Mouse (Mus musculus): ENCODE measurements at regions not wholly inside any gene's neighbourhood (a gene's known extent, or its start where the extent isn't known, plus 50 kb on each side); places are given as distances from the start of the nearest gene placed in this dataset.

DNA sequence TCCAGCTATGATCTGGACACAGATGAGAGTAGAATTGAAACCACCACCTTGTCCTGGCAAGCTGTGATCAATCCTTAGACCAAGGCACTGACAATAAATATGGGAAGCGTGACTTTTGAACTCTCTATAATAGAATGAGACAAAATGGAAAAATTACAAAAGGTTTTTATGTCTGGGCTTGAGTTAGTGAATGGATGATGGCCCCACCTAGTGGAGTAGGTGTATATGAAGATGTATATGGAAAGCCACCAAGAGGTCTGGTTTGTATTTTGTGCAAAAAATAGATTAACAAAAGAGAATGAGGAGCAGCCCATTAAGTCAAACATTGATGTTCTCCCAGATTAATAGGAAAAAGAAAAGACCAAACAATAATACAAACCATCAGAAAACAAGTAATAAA is 172.5 kb downstream of the Tacr3 start:
- DNase-seq (ENCODE audit: low spot score in 2 of 2), result no peak

DNA sequence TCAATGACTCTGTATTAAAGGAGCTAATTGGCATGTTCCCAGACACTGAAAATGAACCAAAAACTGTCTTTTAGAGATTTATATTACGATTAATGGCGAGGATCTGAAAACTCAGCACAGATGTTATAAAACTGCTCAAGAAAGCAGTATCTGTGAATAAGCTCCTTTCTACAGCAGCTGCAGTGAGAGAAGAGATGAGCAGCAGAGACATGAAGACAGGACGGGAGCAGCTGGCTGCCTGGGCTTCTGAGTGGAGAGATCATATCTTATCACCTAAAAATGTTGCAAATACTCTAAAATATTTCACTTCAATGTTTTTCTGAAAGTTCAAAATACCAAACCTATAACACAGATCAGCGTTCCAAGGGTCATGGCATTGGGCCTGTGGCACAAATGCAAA is 187.0 kb downstream of the Tacr3 start:
- no peak for DNase-seq (ENCODE audit: low spot score in 2 of 2)

DNA sequence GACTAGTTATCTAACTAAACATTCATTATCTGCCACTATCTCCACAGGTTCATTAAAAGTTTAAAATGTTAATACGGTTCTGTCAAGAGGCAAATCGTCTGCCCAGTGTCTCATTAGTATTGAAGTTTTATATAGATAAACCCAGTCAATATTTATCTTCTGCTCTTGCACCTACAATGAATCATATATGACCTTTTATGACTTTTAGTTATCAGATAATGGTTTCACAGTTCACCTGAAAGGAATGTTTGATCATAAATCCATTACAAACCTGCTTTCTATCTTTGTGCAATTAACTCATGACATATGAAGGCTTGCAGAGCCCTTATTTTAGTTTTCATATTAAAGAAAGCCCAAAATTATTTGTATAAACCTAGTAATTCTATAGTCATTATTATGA is 188.0 kb upstream of the Cenpe start:
- no peak for DNase-seq (ENCODE audit: low spot score in 2 of 2)

DNA sequence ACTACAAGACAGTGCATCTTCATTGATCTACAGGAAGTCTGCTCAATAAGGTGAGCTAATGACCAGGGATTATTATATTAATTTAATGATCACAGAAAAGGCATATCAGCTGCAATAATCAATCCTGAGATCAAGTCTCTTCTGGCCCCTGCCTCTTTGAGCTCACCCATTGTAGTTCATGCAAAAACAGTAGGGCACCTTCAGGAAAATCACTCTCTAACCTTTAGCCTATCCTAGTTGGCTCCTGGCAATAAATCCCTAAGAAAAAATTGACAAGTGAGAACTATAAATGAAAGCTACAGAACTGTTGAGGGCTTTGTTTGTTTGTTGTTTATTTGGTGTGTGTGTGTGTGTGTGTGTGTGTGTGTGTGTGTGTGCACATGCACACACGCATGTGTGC is 187.5 kb upstream of the Cenpe start:
- no peak for DNase-seq (ENCODE audit: low spot score in 2 of 2)

DNA sequence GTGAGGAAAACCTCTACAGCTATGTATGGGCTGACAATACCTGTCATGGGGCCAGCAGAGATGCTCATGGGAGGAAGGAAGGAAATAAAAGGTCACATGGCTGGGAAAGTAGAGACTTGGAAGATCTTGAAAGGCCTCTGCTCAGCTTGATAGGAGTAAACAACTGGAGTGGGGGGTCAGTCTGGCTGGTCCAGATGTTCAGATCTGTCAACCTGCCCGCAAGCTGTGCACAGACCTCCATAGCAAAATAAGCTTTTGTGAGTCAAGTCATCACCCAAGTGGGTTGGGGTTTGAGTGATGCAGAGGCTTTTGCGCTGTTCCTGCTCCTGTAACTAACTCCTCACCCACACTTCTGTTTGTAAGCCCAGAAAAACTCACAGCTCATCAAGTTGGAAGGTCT is 179.9 kb upstream of the Cenpe start:
- DNase-seq (ENCODE audit: low spot score in 2 of 2), result no peak

DNA sequence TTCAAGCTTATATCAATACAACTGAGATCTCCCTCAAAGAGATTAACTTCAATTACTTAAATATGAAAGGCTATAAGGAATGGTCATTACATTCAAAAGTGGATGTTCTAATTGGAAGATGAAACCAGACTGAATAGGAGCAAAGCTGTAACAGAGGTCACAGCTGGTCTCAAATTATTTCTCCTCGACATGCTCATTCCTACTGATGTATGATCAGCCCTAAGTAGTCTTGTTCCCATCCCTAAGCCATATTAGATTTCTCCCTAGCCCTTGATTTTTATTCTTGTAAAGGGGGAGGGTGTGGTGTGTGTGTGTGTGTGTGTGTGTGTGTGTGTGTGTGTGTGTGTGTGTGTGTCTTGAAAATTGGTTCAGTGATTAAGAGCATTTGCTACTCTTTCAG is 175.0 kb upstream of the Cenpe start:
- no peak for DNase-seq (ENCODE audit: low spot score in 2 of 2)

DNA sequence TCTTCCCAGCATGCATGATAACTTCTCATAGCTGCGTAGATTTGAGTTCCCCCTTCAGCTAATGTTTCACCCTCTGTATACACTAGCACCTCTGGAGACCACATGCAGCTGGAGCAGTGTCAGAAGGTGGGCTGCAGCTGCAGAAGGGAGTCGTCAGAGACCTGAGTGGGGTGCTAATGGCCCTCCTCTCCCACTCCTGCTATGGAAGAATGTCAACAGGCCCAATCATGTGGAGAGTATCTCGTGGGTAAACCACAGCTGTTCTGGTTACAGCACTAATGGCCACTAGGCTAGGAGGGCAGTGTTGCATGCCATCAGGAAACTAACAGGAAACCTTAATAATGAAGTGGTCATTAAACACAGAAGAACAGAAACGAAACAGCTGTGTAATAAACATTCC is 170.1 kb upstream of the Cenpe start:
- no peak for DNase-seq (ENCODE audit: low spot score in 2 of 2)

DNA sequence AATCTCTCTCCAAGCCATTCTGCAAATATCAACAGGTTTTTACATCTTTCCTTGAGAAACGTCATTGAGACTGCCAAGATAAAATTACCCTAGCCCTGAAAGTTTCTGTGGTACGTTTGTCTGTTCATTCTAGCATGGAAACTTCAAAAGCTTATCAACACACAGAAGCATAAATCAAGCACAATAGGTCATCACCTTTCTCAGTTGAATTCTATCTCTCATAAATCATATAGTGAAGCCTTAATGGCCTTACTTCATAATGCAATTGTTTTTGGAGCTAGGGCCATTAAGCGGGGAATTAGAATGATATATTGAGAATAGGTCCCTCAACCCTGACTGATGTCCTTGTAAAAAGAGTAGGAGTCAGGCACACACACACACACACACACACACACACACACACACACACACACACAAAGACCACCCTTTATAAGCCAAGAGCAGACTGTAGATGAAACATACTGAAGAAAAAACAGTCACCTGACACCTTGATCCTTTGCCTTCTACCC is 166.5 kb upstream of the Cenpe start:
- DNase-seq (ENCODE audit: low spot score in 2 of 2), result no peak

DNA sequence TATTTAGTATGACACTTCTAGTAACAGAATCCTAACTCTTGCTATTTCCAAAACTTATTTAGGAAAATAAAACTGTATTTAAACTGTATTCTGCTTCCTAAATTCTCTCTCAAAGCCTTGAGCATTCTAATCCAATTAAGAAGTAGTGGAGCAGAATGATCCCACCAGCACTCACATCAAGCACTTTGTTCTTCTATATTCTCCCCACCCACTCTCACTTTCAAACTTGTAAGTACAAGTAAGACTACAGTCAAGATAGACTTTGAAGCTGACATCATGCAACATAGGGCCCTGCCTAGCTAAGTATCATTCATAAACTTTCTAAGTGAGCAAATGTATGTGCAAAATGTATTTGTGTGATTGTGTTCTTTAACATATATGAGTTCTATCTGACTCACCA is 120.8 kb upstream of the Cenpe start:
- no peak for DNase-seq (ENCODE audit: low spot score in 2 of 2)

DNA sequence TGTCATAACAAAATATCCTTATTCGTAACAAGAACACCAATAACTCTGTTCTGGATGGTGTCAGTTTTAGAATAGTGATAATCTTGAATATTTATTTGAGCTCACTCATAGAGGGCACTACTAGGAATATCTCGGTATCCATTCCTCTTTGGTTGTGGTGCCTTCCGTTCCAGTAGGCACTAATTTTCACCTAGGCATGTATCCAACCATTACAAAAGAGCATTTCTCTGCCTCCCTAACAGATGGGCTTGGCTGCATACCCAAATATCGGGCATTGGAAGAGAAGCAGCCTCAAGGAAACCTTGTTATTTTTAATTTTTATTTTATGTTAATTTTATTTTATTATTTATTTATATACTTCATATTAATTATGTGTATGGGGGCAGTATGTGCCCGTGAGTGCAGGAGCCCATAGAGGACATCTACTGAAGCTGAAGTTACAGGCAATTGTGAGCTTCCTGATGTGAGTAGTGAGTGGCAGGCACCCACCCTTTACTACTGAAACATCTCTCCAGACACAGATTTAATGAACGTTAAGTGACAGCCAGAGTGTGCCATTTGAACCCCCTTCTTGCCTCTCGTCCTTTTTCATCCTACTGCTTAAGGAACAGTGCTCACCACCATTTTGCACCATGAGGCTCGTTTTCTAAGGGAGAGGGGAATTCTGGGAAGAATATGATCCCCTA is 111.3 kb upstream of the Cenpe start:
- peak; percentile 22 to 34 for DNase-seq (ENCODE audit: low spot score in 2 of 2)
